Mouse (Mus musculus) intestine, embryonic 14.5 days (tissue): ENCODE results near the gene B4galnt4. TPM values are rescaled to one million over a fixed set of nuclear protein-coding genes. Genes with fewer than 3 reads are reported as not detected.
"Not testable (repeated sequence)": the region's sequence is repeated elsewhere in the genome, so short reads cannot be mapped to it uniquely, and the experiment has no call there.

ENCODE experiments used
- ATAC-seq: fragments of 200-750 bp; cut with Nextera tagmentation; replicated peaks from 2 replicates; pipeline ENCODE4 v1.8.0; 2017; ENCODE audit warnings: low read depth, moderate number of reproducible peaks, moderate TSS enrichment, moderate library complexity; ENCODE audit not compliant: low FRiP score, low TSS enrichment
- DNase-seq: peaks from one replicate; pipeline ENCODE4 v3.0.0-alpha.2; 2018; ENCODE audit warnings: low spot score
- H3K27ac ChIP-seq: fragments of 300-500 bp; sonication (generic); 2 replicates; pipeline ENCODE4 v1.5.1; 2014; ENCODE audit warnings: low read depth, mild to moderate bottlenecking, control low read depth
- H3K27me3 ChIP-seq: fragments of 300-500 bp; sonication (generic); replicated peaks from 2 replicates; pipeline ENCODE4 v1.6.1; 2014; ENCODE audit warnings: low read length, control low read depth; ENCODE audit not compliant: control insufficient read depth, insufficient read depth
- H3K36me3 ChIP-seq: fragments of 300-500 bp; sonication (generic); 2 replicates; pipeline ENCODE4 v1.6.1; 2014; ENCODE audit warnings: low read length, control low read depth; ENCODE audit not compliant: control insufficient read depth, insufficient read depth
- H3K4me1 ChIP-seq: fragments of 300-500 bp; sonication (generic); replicated peaks from 2 replicates; pipeline ENCODE4 v1.6.1; 2014; ENCODE audit warnings: low read length, control low read depth, mixed read lengths; ENCODE audit not compliant: control insufficient read depth, insufficient read depth
- H3K4me2 ChIP-seq: fragments of 300-500 bp; sonication (generic); 2 replicates; pipeline ENCODE4 v1.6.1; 2014; ENCODE audit warnings: low read length
- H3K4me3 ChIP-seq: fragments of 300-500 bp; sonication (generic); 2 replicates; pipeline ENCODE4 v1.5.1; 2014; ENCODE audit warnings: low read depth, low read length, control low read depth, mixed read lengths
- H3K9ac ChIP-seq: fragments of 300-500 bp; sonication (generic); 2 replicates; pipeline ENCODE4 v1.6.1; 2014; ENCODE audit warnings: mild to moderate bottlenecking, low read length
- H3K9me3 ChIP-seq: fragments of 300-500 bp; sonication (generic); 2 replicates; pipeline ENCODE4 v1.6.1; 2016; ENCODE audit warnings: low read length, control low read depth; ENCODE audit not compliant: control insufficient read depth
- WGBS: fragments of 180-500 bp; shearing (Covaris S2); extraction: QIAGEN DNeasy Blood & Tissue Kit; methylation state at CpG from one replicate; pipeline ENCODE4 v1.1.7; 2014; 5-methylcytosine and 5-hydroxymethylcytosine counted together
- polyA plus RNA-seq: library from polyadenylated mRNA; unstranded; fragments of >200 nt; fragmentation: Nextera tagmentation; extraction: Ambion mirVana; gene quantifications from 2 replicates; pipeline ENCODE4 v1.2.1, GENCODE M21; 2014

The B4galnt4 gene
- polyA plus RNA-seq, 1 experiment from 2014 or later: 9.2 TPM

DNA sequence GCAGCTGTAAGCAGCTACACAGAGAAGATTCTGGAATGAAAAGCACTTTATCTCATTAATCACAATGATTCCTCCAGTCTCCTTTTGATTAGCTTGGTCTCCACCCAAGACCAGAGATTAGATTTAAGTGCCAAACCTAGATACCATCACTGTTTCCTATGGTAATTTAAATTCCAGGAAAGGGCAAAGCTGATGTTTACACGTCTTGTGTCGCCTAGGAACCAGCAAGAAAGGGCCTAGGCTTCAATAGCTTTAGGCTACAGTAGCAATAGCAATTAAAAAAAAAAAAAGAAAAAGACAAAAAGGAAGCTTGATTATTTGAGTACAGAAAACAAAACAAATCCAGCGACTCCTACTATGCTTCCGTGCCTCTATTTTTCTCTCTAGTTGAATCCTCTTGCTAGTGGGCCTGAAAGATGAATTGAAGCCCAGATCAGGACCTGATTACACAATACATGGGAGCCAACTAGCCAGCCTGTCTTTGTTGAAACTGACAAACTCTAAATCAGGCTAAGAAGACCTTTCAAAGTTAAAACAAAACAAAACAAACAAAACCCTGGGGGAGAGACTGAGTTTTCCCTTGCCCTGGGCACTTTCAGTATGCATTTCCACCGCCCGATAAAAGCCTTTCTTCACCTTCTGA, 34.7 kb upstream of the B4galnt4 start:
- H3K27ac ChIP-seq: no peak overlapping the region
- no peak for ATAC-seq
- peaks cover 4% of the 10 kb centered on the region; the same call in 1 of the 2 replicates for H3K4me1 ChIP-seq
- no peak overlapping the region for H3K9ac ChIP-seq
- 50% methylated on average over 6 of the region's 6 CpGs for WGBS
- no peak overlapping the region for H3K4me3 ChIP-seq
- DNase-seq: no peak
- no peaks in the 10 kb centered on the region for H3K9me3 ChIP-seq
- H3K36me3 ChIP-seq: no peaks in the 10 kb centered on the region
- H3K4me2 ChIP-seq: no peak overlapping the region
- no peaks in the 10 kb centered on the region for H3K27me3 ChIP-seq

DNA sequence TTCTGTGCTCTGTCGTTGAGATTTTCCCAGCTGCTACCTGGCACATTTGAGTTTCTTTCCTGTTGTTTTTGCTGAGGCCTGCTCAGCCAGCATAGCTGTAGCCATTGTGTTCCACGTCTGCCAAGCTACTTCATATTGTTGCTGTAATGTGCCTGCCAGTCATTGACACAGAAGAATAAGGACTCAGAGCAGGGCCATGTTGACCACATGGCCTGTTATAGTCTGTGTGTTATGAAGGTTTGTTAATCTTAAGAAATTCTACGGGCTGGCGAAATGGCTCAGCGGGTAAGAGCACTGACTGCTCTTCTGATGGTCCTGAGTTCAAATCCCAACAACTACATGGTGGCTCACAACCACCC, 34.2 kb upstream of the B4galnt4 start:
- Histone ChIP-seq H3K36me3 (no peaks in the 10 kb centered on the region), H3K27me3 (no peaks in the 10 kb centered on the region), H3K4me3 (no peak overlapping the region), H3K9me3 (no peaks in the 10 kb centered on the region), H3K27ac (no peak overlapping the region), H3K9ac (no peak overlapping the region), H3K4me1 (peaks cover 4% of the 10 kb centered on the region; the same call in 1 of the 2 replicates), H3K4me2 (no peak overlapping the region)
- ATAC-seq (no peak), DNase-seq (no peak)
- 64% methylated on average over 5 of the region's 5 CpGs for WGBS

DNA sequence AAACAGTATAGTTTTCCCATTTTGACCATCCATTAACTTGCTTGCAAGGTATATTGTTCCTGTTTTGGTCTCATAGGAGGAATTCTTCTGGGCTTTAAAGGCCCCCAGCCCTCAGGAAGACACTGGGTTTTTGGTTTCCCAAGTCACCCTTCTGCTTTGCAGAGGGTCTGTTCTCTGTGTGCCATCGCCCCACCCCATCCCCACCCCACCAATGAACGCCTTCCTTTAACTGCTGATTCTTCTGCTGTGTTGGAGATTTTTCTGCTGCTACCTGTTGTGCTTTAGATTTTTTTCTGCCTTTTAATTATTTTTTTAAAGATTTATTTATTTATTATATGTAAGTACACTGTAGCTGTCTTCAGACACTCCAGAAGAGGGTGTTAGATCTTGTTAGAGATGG, 32.1 kb upstream of the B4galnt4 start, which contains the start of gene Gm17387:
Gene Gm17387 (plus strand): TSS at position 301 of the 400 bp plus-strand sequence.
- no peak within 1 kb of the TSS for H3K4me2 ChIP-seq
- H3K9ac ChIP-seq: no peak within 1 kb of the TSS
- no peaks in the 10 kb centered on the region for H3K27me3 ChIP-seq
- no peak within 1 kb of the TSS for H3K27ac ChIP-seq
- 87% methylated on average over 2 of the region's 2 CpGs for WGBS
- no peaks in the 10 kb centered on the region for H3K36me3 ChIP-seq
- H3K4me1 ChIP-seq: peaks cover 4% of the 10 kb centered on the region; the same call in 1 of the 2 replicates
- no peak within 1 kb of the TSS for H3K4me3 ChIP-seq
- H3K9me3 ChIP-seq: no peaks in the 10 kb centered on the region
- ATAC-seq (no peak), DNase-seq (no peak)

DNA sequence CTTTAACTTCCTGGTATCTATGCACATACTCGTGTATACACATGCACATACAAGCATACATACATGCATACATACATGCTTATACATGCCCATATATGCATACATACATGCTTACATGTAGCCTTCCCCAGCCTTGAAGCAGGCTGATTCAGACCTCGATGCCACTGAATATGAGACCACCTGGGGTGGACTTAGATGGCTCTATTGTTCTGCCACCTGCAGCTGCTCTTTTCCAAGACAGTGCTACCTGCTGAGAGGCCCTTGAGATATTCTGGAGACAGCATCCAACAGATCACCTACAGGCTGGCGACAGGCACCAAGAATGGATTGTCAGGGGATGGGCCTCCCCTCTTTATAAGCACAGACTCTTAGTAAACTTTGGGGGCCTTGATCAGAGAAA, 30.5 kb upstream of the B4galnt4 start:
- H3K9ac ChIP-seq: no peak overlapping the region
- no peak overlapping the region for H3K27ac ChIP-seq
- H3K4me2 ChIP-seq: no peak overlapping the region
- no peaks in the 10 kb centered on the region for H3K9me3 ChIP-seq
- no peaks in the 10 kb centered on the region; the same call in 1 of the 2 replicates for H3K4me1 ChIP-seq
- WGBS: 54% methylated on average over 3 of the region's 3 CpGs
- no peak overlapping the region for H3K4me3 ChIP-seq
- no peak for DNase-seq
- H3K27me3 ChIP-seq: no peaks in the 10 kb centered on the region
- H3K36me3 ChIP-seq: no peaks in the 10 kb centered on the region
- ATAC-seq: no peak

DNA sequence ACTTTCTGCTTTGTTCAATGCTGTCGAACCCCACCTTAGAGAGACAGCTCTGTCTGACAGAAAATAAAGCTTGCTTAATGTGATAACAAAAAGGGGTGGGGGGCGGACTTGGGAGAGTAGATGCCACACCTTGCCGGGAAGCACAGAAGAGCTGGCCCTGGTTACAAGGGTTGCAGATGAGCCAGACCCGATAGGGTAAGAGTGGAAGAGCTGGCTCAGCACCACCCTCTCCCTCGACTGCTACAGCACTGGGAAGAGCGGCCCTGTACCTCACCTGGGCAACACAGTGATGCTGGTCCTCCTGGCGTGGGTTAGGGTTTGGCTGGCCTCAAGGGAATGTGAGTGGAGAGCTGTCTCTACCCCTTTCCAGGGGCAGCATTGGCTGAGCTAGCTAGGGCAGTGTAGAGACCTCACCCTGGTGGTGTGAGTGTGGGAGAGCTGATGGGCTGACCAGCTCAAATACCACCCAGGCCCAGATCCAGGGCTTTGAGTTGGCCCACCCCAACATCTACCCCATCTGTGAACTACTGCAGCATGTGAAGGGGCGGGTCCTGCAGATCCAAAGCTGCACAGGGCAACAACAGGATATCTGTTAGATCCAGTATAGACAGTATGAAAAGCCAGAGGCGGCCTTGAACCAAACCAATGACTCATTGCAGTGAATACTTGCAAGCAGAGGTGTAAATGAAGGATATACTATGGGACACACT, 28.3 kb upstream of the B4galnt4 start:
- Histone ChIP-seq H3K9ac (no peak overlapping the region), H3K27ac (no peak overlapping the region), H3K9me3 (no peaks in the 10 kb centered on the region), H3K4me2 (no peak overlapping the region), H3K36me3 (no peaks in the 10 kb centered on the region), H3K4me3 (no peak overlapping the region), H3K27me3 (no peaks in the 10 kb centered on the region), H3K4me1 (no peaks in the 10 kb centered on the region)
- 71% methylated on average over 9 of the region's 9 CpGs for WGBS
- ATAC-seq: no peak
- no peak for DNase-seq

DNA sequence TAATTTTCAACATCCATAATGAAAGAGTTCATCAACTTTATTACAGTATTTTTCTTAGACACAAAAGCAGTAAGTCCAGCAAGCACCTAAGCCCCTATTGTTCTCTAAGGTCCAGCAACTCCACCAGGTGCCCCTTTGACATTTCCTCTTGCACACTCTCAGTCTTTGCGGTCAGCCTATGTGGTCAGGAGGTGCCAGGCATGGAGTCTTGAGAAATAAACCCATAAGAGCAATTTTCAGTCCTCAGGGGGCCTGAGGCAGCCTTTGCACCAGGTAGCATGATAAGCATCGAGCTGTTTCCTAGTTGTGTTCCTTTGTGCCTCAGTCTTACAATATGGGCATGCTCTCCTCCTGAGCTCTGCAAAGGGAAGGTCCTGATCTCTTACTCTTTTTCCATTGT, 24.3 kb upstream of the B4galnt4 start:
- H3K36me3 ChIP-seq, H3K9ac ChIP-seq, H3K27me3 ChIP-seq, DNase-seq, ATAC-seq, H3K4me3 ChIP-seq, H3K9me3 ChIP-seq, H3K27ac ChIP-seq, H3K4me1 ChIP-seq, H3K4me2 ChIP-seq: not testable (repeated sequence)
- WGBS: 88% methylated on average over 1 of the region's 2 CpGs

DNA sequence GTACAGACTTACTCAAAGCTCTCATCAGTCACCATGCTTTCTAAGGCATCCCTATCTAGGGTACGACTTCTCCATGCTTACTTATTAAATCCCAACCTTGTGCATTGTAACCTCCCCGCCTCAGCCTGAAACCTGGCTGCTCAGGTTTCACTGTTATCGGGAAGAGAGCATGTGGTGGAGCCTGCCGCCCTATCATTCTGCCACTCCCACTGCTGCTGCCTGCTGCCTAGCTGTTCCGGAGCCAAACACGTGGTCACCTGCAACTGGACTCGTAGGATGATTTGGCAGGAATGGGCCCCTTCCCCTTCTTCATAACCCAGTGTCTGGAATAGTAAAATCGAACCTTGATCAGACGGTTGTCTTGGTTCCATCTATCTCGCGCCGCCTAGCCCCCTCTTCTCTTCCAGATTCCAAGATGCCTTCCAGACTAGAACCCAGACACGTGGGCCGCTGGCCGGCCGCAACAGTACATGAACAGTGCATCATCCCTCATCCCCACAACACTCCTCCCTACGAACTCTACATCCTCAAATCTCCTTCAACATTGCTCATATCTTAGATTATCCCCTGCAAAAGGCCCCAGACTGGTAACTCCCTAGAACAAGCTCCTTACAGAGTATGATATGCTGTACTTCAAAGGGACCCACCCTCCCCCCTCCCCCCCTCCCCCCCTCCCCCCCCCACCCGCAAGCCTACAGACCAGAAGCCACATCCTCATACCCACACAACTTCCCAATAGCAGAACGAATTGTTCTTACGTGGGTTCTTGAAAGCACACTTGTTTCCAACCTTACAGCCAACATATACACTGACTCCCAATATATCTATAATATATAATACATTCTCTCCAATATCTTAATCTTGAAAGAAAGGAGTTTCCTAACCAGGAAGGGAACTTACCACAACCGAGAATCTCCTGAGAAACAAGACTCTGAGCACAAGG, 22.5 kb upstream of the B4galnt4 start:
- no peaks in the 10 kb centered on the region for H3K9me3 ChIP-seq
- H3K4me1 ChIP-seq: peaks cover 14% of the 10 kb centered on the region
- no peak overlapping the region for H3K4me2 ChIP-seq
- no peak overlapping the region for H3K9ac ChIP-seq
- DNase-seq: no peak
- no peak overlapping the region for H3K27ac ChIP-seq
- WGBS: 69% methylated on average over 20 of the region's 21 CpGs
- no peaks in the 10 kb centered on the region for H3K36me3 ChIP-seq
- no peak overlapping the region for H3K4me3 ChIP-seq
- peak; percentile 2; the same call in 1 of the 2 replicates for ATAC-seq
- no peaks in the 10 kb centered on the region for H3K27me3 ChIP-seq

DNA sequence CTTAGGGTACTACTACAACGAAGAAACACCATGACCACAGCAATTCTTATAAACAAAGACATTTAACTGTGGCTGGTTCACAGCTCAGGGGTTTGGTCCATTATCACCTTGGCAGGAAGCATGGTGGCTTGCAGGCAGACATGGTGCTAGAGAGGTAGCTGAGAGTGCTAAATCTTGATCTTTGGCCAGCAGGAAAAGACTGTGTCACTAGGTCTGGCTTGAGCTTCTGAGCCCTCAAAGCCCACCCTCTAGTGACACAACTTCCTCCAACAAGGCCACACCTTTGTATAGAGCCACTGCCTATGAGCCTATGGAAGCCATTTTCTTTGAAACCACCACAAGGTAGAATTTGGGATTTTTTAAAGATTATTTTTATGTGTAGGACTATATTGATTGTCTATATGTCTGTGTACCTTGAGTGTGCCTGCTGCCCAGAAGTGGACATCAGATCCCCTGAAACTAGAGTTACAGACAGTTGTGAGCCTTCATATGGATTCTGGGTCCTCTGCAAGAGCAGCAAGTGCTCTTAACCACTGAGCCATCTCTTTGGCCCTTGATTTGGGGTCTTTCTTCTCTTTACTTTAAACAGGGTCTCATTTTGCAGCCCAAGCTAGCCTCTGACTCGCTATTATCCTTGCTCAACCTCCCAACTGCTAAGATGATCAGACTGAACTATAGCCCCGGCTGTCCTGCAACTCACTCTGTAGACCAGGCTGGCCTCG, 21.4 kb upstream of the B4galnt4 start:
- no peak for ATAC-seq
- H3K9me3 ChIP-seq: no peaks in the 10 kb centered on the region
- H3K4me3 ChIP-seq: no peak overlapping the region
- no peaks in the 10 kb centered on the region for H3K27me3 ChIP-seq
- H3K27ac ChIP-seq: no peak overlapping the region
- no peak overlapping the region for H3K4me2 ChIP-seq
- WGBS: 88% methylated on average over 4 of the region's 4 CpGs
- no peaks in the 10 kb centered on the region for H3K36me3 ChIP-seq
- H3K9ac ChIP-seq: no peak overlapping the region
- DNase-seq: no peak
- H3K4me1 ChIP-seq: peaks cover 14% of the 10 kb centered on the region
